Mouse (Mus musculus): Measurements from ENCODE around the gene Fbxo31. TPM values are rescaled to one million over a fixed set of nuclear protein-coding genes. Genes with fewer than 3 reads are reported as not detected.

Gene Fbxo31
- polyA plus RNA-seq, 1 experiment from 2014 or later: 19.6 TPM

DNA sequence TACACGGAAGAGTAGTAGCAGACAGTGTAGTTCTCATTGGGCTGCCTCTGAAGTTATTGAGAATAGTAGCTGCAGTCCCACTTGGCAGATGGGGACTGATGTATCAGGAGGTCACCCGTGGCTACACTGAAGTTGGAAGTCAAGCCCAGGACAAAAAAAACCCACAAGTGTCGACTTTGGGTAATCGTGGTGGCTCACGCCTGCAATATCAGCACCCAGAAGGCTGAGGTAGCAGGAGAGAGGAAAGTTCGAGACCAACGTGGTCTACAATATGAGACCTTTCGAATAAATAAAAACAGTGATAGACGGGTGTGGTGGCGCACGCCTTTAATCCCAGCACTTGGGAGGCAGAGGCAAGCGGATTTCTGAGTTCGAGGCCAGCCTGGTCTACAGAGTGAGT lies 6.1 kb upstream of the Fbxo31 start:
- no peak for ATAC-seq

DNA sequence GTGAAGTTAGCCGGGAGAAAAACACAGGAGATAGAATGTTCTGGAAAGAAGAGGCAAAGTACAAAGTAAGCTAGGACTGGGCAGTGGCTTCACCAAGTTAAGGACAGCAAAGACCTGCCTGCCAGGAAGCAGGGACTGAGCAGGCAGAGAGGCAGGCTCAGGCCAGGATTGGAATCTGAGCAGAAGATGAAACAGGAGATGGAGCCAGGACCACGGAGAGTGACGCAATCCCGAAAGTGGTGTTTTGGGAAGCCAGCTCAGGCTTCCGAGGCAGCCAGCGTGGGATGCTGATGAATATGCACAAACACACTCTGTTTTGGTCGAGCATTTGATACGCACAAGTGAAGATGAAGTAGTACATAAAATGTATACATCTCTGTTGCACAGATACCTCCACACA lies 5.0 kb upstream of the Fbxo31 start:
- WGBS (ENCODE audit: insufficient replicate concordance): 53% methylated on average over 8 of the region's 8 CpGs
- Histone ChIP-seq H3K36me3 (no peaks in the 10 kb centered on the region), H3K9me3 (replicated peaks) (no peaks in the 10 kb centered on the region), H3K27me3 (replicated peaks) (no peaks in the 10 kb centered on the region), H3K4me2 (no peak overlapping the region), H3K4me3 (no peak overlapping the region), H3K9ac (no peak overlapping the region), H3K4me1 (peaks cover 56% of the 10 kb centered on the region), H3K27ac (no peak overlapping the region)
- no peak for ATAC-seq

More for the DNA sequence above, 6.1 kb upstream of the Fbxo31 start:
- peak overlapping the region; percentile 81 for H3K9ac ChIP-seq
- H3K9me3 ChIP-seq (replicated peaks): no peaks in the 10 kb centered on the region
- H3K27ac ChIP-seq: peak overlapping the region; percentile 86
- 26% methylated on average over 13 of the region's 13 CpGs for WGBS (ENCODE audit: insufficient replicate concordance)
- H3K27me3 ChIP-seq (replicated peaks): no peaks in the 10 kb centered on the region
- peaks cover 57% of the 10 kb centered on the region for H3K4me1 ChIP-seq
- H3K4me3 ChIP-seq: peak overlapping the region; percentile 75
- H3K36me3 ChIP-seq: no peaks in the 10 kb centered on the region
- peak overlapping the region; percentile 76 for H3K4me2 ChIP-seq

DNA sequence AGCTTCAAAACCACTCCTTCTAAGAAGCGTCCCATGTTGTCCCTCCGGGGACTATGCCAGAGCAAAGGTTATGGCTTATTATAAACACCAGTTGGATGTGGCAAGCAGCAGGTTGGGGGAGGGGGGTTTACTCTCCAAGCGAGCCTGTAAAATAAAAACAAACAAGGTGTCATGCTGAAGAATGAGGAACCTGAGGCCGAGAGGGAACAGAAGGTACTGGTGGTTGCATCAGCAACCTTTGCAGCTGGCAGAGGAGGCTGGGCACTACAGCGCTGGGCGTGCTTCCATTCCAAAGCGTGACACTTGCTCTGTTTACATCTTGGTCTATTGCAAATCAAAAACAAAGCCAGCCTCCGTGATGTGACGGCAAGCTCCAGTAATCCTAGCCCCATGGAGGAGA lies 1.9 kb upstream of the Fbxo31 start:
- WGBS (ENCODE audit: insufficient replicate concordance): 39% methylated on average over 9 of the region's 9 CpGs
- H3K27me3 ChIP-seq (replicated peaks): no peaks in the 10 kb centered on the region
- peak overlapping the region; percentile 55; the same call in 1 of the 2 replicates for H3K27ac ChIP-seq
- no peak overlapping the region for H3K4me2 ChIP-seq
- H3K4me3 ChIP-seq: no peak overlapping the region
- H3K9me3 ChIP-seq (replicated peaks): no peaks in the 10 kb centered on the region
- H3K36me3 ChIP-seq: no peaks in the 10 kb centered on the region
- ATAC-seq: no peak
- peaks cover 51% of the 10 kb centered on the region for H3K4me1 ChIP-seq
- no peak overlapping the region for H3K9ac ChIP-seq

DNA sequence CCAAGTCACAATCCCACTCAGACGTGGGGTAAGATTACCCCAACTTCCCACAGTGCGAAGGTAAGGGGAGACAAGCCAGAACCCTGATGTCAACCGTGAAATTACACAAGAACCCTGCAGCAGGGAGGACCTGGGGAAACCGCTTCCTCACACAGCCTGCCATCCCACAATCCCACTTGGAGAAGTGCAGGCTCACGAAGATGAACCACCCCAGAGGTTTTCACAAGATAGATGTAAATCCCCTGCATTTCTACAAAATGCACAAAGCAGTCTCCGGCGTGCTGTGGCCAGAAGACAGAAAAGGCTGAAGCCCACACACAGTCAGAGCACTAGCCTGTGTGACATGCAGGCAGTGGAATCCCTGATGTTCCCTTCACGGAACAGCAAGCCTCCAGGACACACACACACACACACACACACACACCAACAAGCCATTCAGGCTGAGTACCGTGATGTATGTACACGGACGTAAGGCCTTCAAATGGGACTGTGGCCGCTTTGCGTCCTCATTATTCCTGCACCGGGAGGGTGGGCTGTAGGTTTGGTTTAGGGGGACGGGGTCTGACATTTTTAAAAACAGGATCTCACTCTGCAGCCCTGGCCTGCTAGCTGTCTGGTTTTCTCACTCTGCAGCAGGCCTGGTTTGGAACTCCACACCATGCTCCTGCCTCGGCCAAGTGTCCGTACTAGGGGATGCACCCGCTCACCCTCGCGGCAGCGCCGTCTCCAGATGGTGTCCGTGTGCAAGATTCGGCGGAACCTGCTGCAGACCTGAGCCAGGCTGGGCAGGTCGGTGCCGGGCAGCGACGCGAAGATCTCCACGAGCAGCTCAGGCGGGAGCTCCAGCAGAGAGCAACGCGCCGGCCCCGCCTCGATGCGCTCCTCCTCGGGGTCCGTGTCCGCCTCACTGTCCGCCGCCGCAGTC lies 593 bp downstream of the Fbxo31 start:
- Histone ChIP-seq H3K4me2 (peak overlapping the region; percentile 97), H3K9me3 (replicated peaks) (no peaks in the 10 kb centered on the region), H3K27me3 (replicated peaks) (no peaks in the 10 kb centered on the region), H3K27ac (peak overlapping the region; percentile 85), H3K4me3 (peak overlapping the region; percentile 86), H3K4me1 (peaks cover 68% of the 10 kb centered on the region), H3K36me3 (no peaks in the 10 kb centered on the region), H3K9ac (peak overlapping the region; percentile 85)
- WGBS (ENCODE audit: insufficient replicate concordance): 2% methylated on average over 44 of the region's 44 CpGs
- peak; percentile 56; the same call in 1 of the 2 replicates for ATAC-seq

DNA sequence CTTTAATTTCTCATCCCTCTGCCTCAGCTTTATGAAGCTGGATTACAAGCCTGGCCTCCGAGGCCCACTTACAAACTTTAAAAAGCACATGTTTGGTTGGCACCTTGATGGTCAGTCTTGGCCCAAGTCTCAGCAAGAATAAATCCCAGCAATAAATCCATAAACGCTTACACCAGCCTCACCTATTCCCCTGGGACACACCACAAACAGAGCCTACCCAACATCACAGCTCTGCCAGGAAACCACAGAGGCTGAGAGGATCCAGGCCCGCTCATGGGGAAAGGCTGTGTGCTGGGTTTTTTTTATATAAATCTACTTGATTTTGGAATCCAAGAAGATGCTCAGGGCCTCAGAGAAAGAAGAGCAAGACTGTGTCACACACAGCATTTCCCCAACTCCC lies 2.9 kb downstream of the Fbxo31 start:
- no peak for ATAC-seq

DNA sequence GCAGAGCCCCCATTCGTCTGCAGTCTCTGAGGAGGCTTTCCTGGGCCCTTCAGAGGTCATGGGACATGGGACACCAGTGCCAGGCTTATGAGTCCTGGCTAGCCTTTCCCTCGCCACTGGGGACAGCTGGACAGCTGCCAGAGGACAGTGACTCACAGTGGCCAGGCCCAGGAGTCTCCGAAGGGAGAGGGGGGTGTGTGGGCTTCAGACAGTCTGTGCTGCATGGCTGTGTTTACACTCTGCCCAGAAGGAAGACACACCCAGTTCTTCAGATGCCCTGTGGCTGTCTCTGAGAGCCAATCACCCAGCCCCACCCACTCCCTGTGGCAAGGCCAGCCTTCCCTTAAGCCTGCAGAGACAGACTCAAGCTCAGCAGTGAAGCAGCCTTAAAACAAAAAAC lies 5.3 kb downstream of the Fbxo31 start:
- Histone ChIP-seq H3K4me2 (0 out of 2 replicates have a peak overlapping the region, but pooled peaks have one; percentile 3), H3K27ac (no peak overlapping the region), H3K4me3 (no peak overlapping the region), H3K9ac (peak overlapping the region; percentile 4; the same call in 1 of the 2 replicates), H3K27me3 (replicated peaks) (no peaks in the 10 kb centered on the region), H3K36me3 (no peaks in the 10 kb centered on the region), H3K4me1 (peaks cover 85% of the 10 kb centered on the region), H3K9me3 (replicated peaks) (no peaks in the 10 kb centered on the region)
- ATAC-seq: peak; percentile 63
- 54% methylated on average over 3 of the region's 3 CpGs for WGBS (ENCODE audit: insufficient replicate concordance)

More for the DNA sequence above, 2.9 kb downstream of the Fbxo31 start:
- Histone ChIP-seq H3K9ac (no peak overlapping the region), H3K27ac (no peak overlapping the region), H3K4me2 (no peak overlapping the region), H3K4me1 (peaks cover 87% of the 10 kb centered on the region), H3K4me3 (no peak overlapping the region), H3K36me3 (no peaks in the 10 kb centered on the region), H3K9me3 (replicated peaks) (no peaks in the 10 kb centered on the region), H3K27me3 (replicated peaks) (no peaks in the 10 kb centered on the region)
- 80% methylated on average over 3 of the region's 3 CpGs for WGBS (ENCODE audit: insufficient replicate concordance)

DNA sequence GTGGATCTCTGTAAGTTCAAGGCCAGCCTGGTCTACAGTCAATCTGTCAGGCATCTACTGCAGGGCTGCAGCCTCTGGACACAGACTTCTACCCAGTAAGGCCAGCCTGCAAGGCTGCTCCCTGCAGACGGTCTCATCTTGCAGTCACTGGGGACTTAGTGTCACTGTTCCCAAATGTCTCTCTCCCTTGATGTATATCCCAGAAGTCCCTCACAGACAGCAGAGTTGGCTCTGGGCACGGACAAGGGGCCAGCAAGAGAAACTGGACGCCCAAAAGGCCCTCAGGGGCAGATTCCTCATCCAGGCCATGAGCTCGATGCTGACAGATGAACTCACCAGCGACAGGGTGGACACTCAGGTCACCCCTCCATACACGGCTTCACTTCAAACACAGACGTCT lies 6.5 kb downstream of the Fbxo31 start:
- H3K4me1 ChIP-seq: peaks cover 78% of the 10 kb centered on the region
- H3K9me3 ChIP-seq (replicated peaks): no peaks in the 10 kb centered on the region
- 79% methylated on average over 7 of the region's 7 CpGs for WGBS (ENCODE audit: insufficient replicate concordance)
- H3K36me3 ChIP-seq: no peaks in the 10 kb centered on the region
- H3K27me3 ChIP-seq (replicated peaks): no peaks in the 10 kb centered on the region
- H3K9ac ChIP-seq: no peak overlapping the region
- ATAC-seq: no peak
- no peak overlapping the region for H3K4me2 ChIP-seq
- H3K27ac ChIP-seq: no peak overlapping the region
- no peak overlapping the region for H3K4me3 ChIP-seq

DNA sequence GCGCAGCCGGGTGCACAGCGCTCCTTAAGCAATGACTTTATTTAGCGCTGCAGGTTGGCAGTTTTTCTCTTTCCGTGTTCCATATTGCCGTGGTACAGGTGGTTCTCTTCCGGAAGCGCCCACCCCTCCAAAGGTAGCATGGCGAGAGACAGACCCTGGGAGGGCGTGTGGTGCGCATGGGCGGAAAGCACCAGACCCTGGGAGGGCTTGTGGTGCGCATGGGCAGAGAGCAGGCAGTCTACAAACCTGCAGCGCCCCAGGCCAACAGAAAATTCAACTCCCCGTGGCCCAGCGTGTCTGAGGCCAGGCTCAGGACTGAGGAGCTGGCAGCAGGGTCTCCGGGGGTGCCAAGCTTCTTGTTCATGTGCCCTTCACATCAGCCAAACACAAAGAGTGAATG lies 7.8 kb downstream of the Fbxo31 start:
- Histone ChIP-seq H3K9me3 (replicated peaks) (no peaks in the 10 kb centered on the region), H3K27ac (peak overlapping the region; percentile 61), H3K4me1 (peaks cover 67% of the 10 kb centered on the region), H3K36me3 (peaks cover 8% of the 10 kb centered on the region), H3K4me3 (no peak overlapping the region), H3K27me3 (replicated peaks) (no peaks in the 10 kb centered on the region), H3K9ac (no peak overlapping the region), H3K4me2 (peak overlapping the region; percentile 46)
- WGBS (ENCODE audit: insufficient replicate concordance): 67% methylated on average over 17 of the region's 17 CpGs
- no peak for ATAC-seq

DNA sequence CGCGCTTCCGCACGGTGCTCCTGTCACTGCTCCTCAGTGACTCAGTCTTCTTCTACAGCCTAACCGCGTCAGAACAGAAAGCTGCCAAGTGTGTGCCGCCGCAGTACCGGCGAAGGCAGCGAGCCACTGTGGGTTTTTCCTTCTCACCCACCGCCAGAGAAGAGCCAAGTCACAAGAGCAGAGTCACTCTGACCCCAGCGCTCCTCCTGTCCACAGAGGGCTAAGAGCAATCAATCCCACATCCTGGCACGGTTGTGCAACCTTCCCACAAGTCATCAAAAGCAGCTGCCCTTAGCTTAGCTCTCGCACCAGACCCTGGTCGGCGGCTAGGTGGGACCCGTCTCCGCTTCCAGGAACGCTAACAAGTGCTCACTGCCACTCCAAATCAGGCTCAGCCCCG lies 8.3 kb downstream of the Fbxo31 start:
- Histone ChIP-seq H3K9ac (no peak overlapping the region), H3K4me3 (no peak overlapping the region), H3K4me1 (peaks cover 64% of the 10 kb centered on the region), H3K9me3 (replicated peaks) (no peaks in the 10 kb centered on the region), H3K4me2 (peak overlapping the region; percentile 46), H3K27me3 (replicated peaks) (no peaks in the 10 kb centered on the region), H3K27ac (peak overlapping the region; percentile 61), H3K36me3 (peaks cover 12% of the 10 kb centered on the region)
- no peak for ATAC-seq
- 47% methylated on average over 21 of the region's 21 CpGs for WGBS (ENCODE audit: insufficient replicate concordance)

DNA sequence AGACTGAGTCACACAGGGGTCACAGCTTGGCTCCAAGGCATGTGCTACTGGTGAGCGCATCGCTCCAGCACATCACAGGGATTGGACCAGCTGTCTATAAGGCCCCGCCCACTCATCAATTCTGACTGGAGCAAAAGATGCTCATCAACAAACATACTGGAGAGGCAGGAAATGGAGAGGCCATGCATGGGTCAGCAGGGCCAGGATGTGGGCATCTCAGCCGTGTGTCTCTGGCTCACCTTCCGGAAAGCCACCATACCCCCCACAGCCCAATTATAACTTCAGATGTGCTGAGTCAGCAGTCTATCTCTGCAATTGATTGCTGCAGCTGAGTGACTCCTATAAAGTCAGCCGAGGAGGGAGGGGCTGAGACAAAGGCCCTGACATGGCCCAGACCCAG lies 10.3 kb downstream of the Fbxo31 start:
- no peaks in the 10 kb centered on the region for H3K27me3 ChIP-seq (replicated peaks)
- ATAC-seq: no peak
- H3K4me1 ChIP-seq: peaks cover 45% of the 10 kb centered on the region
- H3K4me3 ChIP-seq: no peak overlapping the region
- 69% methylated on average over 6 of the region's 6 CpGs for WGBS (ENCODE audit: insufficient replicate concordance)
- H3K36me3 ChIP-seq: peaks cover 26% of the 10 kb centered on the region
- no peaks in the 10 kb centered on the region for H3K9me3 ChIP-seq (replicated peaks)
- H3K9ac ChIP-seq: no peak overlapping the region
- H3K4me2 ChIP-seq: no peak overlapping the region
- H3K27ac ChIP-seq: no peak overlapping the region

DNA sequence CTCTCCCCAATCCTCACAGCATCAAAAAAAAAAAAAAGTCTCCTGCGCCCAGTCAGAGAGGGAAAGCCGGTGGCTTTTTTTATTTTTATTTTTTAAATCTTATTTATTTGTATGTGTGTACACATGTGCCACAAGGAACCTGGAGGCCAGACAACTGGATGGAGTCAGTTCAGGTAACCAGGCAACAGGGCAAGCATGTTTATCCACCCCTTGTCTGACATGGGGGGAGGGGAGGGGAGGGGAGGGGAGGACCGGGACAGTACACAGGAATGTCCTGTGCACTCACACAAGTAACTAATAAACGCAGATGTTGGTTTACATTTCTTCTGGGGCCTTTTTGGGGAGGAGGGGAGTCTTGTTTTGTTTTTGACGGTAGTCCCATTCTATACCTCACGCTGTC lies 14.9 kb downstream of the Fbxo31 start:
- no peak for ATAC-seq
- no peaks in the 10 kb centered on the region for H3K27me3 ChIP-seq (replicated peaks)
- WGBS (ENCODE audit: insufficient replicate concordance): 82% methylated on average over 6 of the region's 6 CpGs
- H3K4me3 ChIP-seq: no peak overlapping the region
- H3K9me3 ChIP-seq (replicated peaks): no peaks in the 10 kb centered on the region
- peaks cover 19% of the 10 kb centered on the region for H3K4me1 ChIP-seq
- H3K4me2 ChIP-seq: no peak overlapping the region
- no peak overlapping the region for H3K27ac ChIP-seq
- no peak overlapping the region for H3K9ac ChIP-seq
- H3K36me3 ChIP-seq: peaks cover 58% of the 10 kb centered on the region

DNA sequence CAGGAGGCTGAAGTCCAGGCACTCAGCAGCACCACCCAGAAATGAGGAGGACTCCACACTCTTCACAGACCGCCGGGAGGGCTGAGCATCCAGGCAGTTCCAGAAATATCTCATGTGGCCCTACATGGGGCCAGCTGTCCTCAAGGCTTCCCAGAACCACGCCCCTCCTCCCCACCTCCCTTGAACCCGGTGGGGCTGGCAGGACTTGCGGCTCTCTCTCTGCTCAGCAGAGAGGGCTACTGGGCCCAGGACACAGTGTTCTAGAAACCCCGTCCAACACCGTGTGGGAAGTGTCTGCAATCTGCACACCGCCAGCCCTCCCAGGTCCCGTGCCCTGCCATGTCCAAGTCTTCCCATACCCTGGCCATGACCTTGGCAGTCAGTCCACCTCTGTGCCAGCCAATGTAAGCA lies 15.7 kb downstream of the Fbxo31 start:
- H3K27me3 ChIP-seq (replicated peaks): no peaks in the 10 kb centered on the region
- no peak overlapping the region for H3K4me2 ChIP-seq
- H3K4me1 ChIP-seq: peaks cover 11% of the 10 kb centered on the region
- ATAC-seq: no peak
- no peaks in the 10 kb centered on the region for H3K9me3 ChIP-seq (replicated peaks)
- H3K4me3 ChIP-seq: no peak overlapping the region
- H3K27ac ChIP-seq: no peak overlapping the region
- WGBS (ENCODE audit: insufficient replicate concordance): 75% methylated on average over 9 of the region's 9 CpGs
- H3K36me3 ChIP-seq: peaks cover 66% of the 10 kb centered on the region
- H3K9ac ChIP-seq: no peak overlapping the region
